Mouse (Mus musculus) midbrain, postnatal 0 days (tissue): ENCODE results near the gene Krt222. TPM values are rescaled to one million over a fixed set of nuclear protein-coding genes. Genes with fewer than 3 reads are reported as not detected.

Experiments used
- ATAC-seq: fragments of 200-750 bp; cut with Nextera tagmentation; 2 replicates; pipeline ENCODE4 v1.8.0; 2017; ENCODE audit warnings: moderate number of reproducible peaks, mild to moderate bottlenecking, moderate TSS enrichment, moderate library complexity; ENCODE audit not compliant: low FRiP score
- DNase-seq: peaks from one replicate; pipeline ENCODE4 v3.0.0-alpha.2; 2015; ENCODE audit warnings: low spot score
- H3K27ac ChIP-seq: fragments of 300-500 bp; sonication (generic); 2 replicates; pipeline ENCODE4 v1.5.1; 2014; ENCODE audit warnings: low read depth, mild to moderate bottlenecking, low read length, mixed read lengths
- H3K27me3 ChIP-seq: fragments of 300-500 bp; sonication (generic); 2 replicates; pipeline ENCODE4 v1.6.1; 2014; ENCODE audit warnings: low read length, control low read depth, mixed read lengths; ENCODE audit not compliant: insufficient read depth
- H3K36me3 ChIP-seq: fragments of 300-500 bp; sonication (generic); 2 replicates; pipeline ENCODE4 v1.6.1; 2014; ENCODE audit warnings: low read length, control low read depth, mixed read lengths; ENCODE audit not compliant: insufficient read depth
- H3K4me1 ChIP-seq: fragments of 300-500 bp; sonication (generic); 2 replicates; pipeline ENCODE4 v1.6.1; 2014; ENCODE audit warnings: mild to moderate bottlenecking, control low read depth, antibody characterized with exemption, low read length, mixed read lengths; ENCODE audit not compliant: insufficient read depth
- H3K4me2 ChIP-seq: fragments of 300-500 bp; sonication (generic); 2 replicates; pipeline ENCODE4 v1.6.1; 2014; ENCODE audit warnings: low read depth, mild to moderate bottlenecking, low read length, mixed read lengths; ENCODE audit not compliant: poor library complexity, severe bottlenecking
- H3K4me3 ChIP-seq: fragments of 300-500 bp; sonication (generic); 2 replicates; pipeline ENCODE4 v1.5.1; 2014; ENCODE audit warnings: low read depth, mild to moderate bottlenecking, low read length, moderate library complexity
- H3K9ac ChIP-seq: fragments of 300-500 bp; sonication (generic); replicated peaks from 2 replicates; pipeline ENCODE4 v1.6.1; 2014; ENCODE audit warnings: mild to moderate bottlenecking, low read length, moderate library complexity, mixed read lengths; ENCODE audit not compliant: poor library complexity, severe bottlenecking
- H3K9me3 ChIP-seq: fragments of 300-500 bp; sonication (generic); 2 replicates; pipeline ENCODE4 v1.6.1; 2016; ENCODE audit warnings: low read length, control low read depth
- CTCF ChIP-seq: IDR thresholded peaks from 2 replicates; pipeline ENCODE4 v1.5.1; 2016; ENCODE audit warnings: antibody characterized with exemption, mild to moderate bottlenecking
- WGBS: fragments of 180-500 bp; shearing (Covaris S2); extraction: QIAGEN DNeasy Blood & Tissue Kit; methylation state at CpG from one replicate; pipeline ENCODE4 v1.1.7; 2014; 5-methylcytosine and 5-hydroxymethylcytosine counted together
- polyA plus RNA-seq: library from polyadenylated mRNA; unstranded; fragments of >200 nt; fragmentation: Nextera tagmentation; extraction: Ambion mirVana; gene quantifications from 2 replicates; pipeline ENCODE4 v1.2.1, GENCODE M21; 2015
- total RNA-seq: library from RNA; depleted of rRNA; stranded (reverse); fragments of >200 nt; gene quantifications from 2 replicates; pipeline ENCODE4 v1.2.3, GENCODE M21; 2014; rRNA removed

The Krt222 gene
- 10.6 and 11.6 TPM in 2 replicates for total RNA-seq
- 13.6 and 14.4 TPM in 2 replicates for polyA plus RNA-seq

DNA sequence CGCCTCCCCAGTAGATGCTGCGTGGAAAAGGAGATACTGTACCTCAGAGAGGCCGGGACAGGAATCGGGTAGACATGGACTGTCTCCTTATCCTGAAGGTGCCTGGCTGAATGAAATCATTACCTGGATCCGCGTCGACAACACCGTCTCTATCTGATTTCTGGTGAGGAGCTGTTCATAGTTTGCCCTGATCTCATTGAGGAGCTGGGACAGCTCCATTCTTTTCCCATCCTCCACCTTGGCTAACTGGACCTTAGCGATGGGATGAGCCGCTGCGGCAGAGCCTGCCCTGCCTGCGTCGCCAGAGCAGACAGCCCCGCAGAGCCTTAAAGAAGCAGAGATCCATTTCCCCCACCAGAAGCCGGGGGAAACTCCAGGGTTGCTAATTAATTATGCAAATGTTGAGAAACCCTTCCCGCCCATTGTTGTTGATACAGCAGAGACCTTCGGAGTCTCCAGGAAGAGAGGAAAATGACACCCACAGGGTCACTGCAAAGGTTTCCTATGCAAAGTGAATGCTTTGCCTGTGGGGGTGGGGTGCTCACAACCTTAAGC, at the start of gene Krt222:
Krt222 (minus strand) TSS at position 266 of the 555 bp plus-strand sequence.
- no peaks in the 10 kb centered on the region for H3K36me3 ChIP-seq
- H3K4me1 ChIP-seq, result no peaks in the 10 kb centered on the region
- no peaks in the 10 kb centered on the region for H3K27me3 ChIP-seq
- no peaks in the 10 kb centered on the region for H3K9me3 ChIP-seq
- H3K27ac ChIP-seq, result peak within 1 kb of the TSS; percentile 74
- H3K4me3 ChIP-seq, result peak within 1 kb of the TSS; percentile 34
- H3K4me2 ChIP-seq, result peak within 1 kb of the TSS; percentile 58
- 8% methylated on average over 17 of the region's 17 CpGs for WGBS
- DNase-seq, result peak; percentile 50
- H3K9ac ChIP-seq, result peak within 1 kb of the TSS; percentile 61
- no peak for TF ChIP-seq CTCF
- no peak for ATAC-seq

DNA sequence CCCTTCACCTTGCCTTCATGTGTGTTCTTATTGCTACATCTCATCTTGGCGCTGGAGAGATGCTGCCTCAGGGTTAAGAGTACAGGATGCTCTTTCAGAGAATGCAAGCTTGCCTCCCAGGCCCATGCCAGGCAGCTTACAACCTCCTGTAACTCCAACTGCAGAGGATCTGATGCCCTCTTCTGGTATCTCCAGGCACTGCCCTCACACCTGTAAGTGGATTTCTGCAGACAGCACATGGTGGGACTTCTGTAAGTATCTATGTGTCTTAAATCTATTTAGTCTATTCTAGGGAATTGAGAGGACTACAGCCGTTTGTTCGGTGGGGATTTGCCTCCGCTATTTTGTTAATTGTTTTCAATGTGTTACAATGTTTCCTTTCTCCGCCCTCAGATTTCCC, 49.0 kb upstream of the Krt222 start:
- no peaks in the 10 kb centered on the region for H3K9me3 ChIP-seq
- no peak overlapping the region for H3K27ac ChIP-seq
- H3K9ac ChIP-seq, result no peak overlapping the region
- no peak for ATAC-seq
- 59% methylated on average over 5 of the region's 5 CpGs for WGBS
- peak; percentile 78 for TF ChIP-seq CTCF
- H3K4me2 ChIP-seq, result no peak overlapping the region
- DNase-seq, result peak; percentile 61
- no peaks in the 10 kb centered on the region for H3K4me1 ChIP-seq
- no peak overlapping the region for H3K4me3 ChIP-seq
- H3K36me3 ChIP-seq, result no peaks in the 10 kb centered on the region
- no peaks in the 10 kb centered on the region for H3K27me3 ChIP-seq

DNA sequence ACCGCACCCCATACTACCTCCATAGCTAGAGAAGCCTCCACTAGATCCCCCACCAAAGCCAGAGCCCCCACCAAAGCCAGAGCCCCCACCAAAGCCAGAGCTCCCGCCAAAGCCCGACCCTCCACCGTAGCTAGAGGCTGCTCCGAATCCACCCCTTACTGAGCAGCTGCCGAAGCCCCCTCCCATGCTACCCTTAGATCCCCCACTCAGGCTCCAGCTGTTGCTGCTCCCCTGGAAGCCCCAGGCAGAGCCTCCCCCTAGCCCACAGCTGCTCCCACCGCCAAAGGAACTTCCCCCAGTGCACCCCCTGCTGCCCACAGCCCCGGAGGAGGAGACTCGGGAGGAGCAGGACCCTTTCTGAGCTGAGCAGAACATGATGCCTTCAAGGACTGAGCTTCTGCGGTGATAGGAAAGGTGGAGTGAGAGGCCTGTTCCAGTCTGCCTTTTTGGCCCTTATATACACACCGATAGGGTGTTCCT, 41.0 kb upstream of the Krt222 start, which contains the start of gene Krt24:
Krt24 (minus strand) TSS at position 430 of the 480 bp plus-strand sequence.
- Histone ChIP-seq H3K27ac (no peak within 1 kb of the TSS), H3K27me3 (no peaks in the 10 kb centered on the region), H3K36me3 (no peaks in the 10 kb centered on the region), H3K4me2 (no peak within 1 kb of the TSS), H3K4me3 (no peak within 1 kb of the TSS), H3K9me3 (no peaks in the 10 kb centered on the region), H3K4me1 (no peaks in the 10 kb centered on the region), H3K9ac (no peak within 1 kb of the TSS)
- ATAC-seq (no peak), DNase-seq (no peak)
- WGBS, result 48% methylated on average over 9 of the region's 11 CpGs
- no peak for TF ChIP-seq CTCF

DNA sequence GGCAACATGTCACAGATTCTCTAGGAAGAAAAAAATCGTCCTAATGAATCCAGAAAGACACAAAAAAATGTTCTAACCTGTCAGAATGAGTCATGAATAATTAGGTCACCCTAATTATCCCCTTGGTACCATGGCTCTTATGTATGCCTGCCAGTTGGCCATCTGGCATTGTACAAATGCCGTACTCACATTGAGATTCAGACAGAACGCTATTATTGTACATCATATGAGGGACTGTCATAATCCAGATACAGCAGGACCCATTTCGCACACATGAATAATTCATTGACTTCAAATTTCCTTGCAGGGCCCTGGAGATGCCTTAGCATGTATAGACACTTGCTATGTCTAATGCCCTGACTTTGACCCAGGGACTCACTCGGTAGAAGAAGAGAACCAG, 40.1 kb upstream of the Krt222 start:
- no peak for TF ChIP-seq CTCF
- Histone ChIP-seq H3K4me3 (no peak overlapping the region), H3K4me2 (no peak overlapping the region), H3K9me3 (no peaks in the 10 kb centered on the region), H3K4me1 (no peaks in the 10 kb centered on the region), H3K27ac (no peak overlapping the region), H3K9ac (no peak overlapping the region), H3K27me3 (no peaks in the 10 kb centered on the region), H3K36me3 (no peaks in the 10 kb centered on the region)
- ATAC-seq (no peak), DNase-seq (peak; percentile 64)
- WGBS, result 56% methylated on average over 5 of the region's 5 CpGs

DNA sequence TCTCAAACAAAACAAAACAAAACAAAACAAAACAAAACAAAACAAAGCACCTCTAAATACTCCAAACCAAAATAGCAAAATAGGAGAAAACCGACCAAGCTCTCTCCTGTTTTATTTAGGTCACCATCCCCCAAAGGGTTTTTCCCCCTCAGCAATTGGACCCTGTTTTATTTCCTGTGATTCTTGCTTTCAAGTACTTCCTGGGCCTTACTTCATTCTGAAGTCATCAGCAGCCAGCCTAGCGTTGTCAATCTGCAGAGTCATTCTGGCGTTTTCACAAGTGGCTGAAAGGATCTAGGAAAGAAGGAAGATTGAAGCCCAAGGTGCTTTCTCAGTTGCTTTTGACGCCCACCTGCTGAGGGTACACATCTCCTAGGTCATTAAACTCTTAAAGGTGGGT, 39.4 kb upstream of the Krt222 start:
- Histone ChIP-seq H3K4me3 (no peak overlapping the region), H3K27me3 (no peaks in the 10 kb centered on the region), H3K27ac (no peak overlapping the region), H3K36me3 (no peaks in the 10 kb centered on the region), H3K9me3 (no peaks in the 10 kb centered on the region), H3K4me2 (no peak overlapping the region), H3K9ac (no peak overlapping the region), H3K4me1 (no peaks in the 10 kb centered on the region)
- TF ChIP-seq CTCF, result no peak
- ATAC-seq, result no peak
- 67% methylated on average over 4 of the region's 4 CpGs for WGBS
- DNase-seq, result no peak

DNA sequence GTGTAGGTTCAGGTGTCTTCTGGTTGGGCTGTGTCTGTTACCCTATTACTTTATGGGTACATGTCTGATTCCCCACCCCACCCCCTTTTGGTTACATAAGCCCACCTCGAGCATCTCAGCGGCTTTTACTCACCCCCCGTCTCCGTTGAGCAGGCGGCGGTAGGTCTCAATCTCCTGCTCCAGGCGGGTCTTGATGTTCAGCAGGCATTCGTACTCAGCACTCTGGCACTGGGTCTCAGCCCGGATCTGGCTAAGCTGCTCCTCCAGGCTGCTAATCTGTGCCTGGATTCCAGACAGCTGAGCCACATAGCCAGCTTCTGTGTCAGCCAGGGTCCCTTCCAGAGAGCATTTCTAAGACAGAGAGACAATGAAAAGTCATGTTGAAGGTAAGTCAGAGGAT, 37.2 kb upstream of the Krt222 start:
- Histone ChIP-seq H3K4me2 (no peak overlapping the region), H3K9me3 (no peaks in the 10 kb centered on the region), H3K4me3 (no peak overlapping the region), H3K27ac (no peak overlapping the region), H3K9ac (no peak overlapping the region), H3K27me3 (no peaks in the 10 kb centered on the region), H3K36me3 (no peaks in the 10 kb centered on the region), H3K4me1 (no peaks in the 10 kb centered on the region)
- no peak for TF ChIP-seq CTCF
- no peak for DNase-seq
- ATAC-seq, result no peak
- 71% methylated on average over 9 of the region's 9 CpGs for WGBS
